Mouse (Mus musculus) liver, embryonic 14.5 days (tissue): ENCODE measurements at regions not wholly inside any gene's neighbourhood (a gene's known extent, or its start where the extent isn't known, plus 50 kb on each side); places are given as distances from the start of the nearest gene placed in this dataset.

ENCODE experiments used
- CTCF ChIP-seq: IDR thresholded peaks from 2 replicates; pipeline ENCODE4 v1.5.1; 2016; ENCODE audit warnings: antibody characterized with exemption, low read depth, control low read depth
- EP300 ChIP-seq: IDR thresholded peaks from 2 replicates; pipeline ENCODE4 v1.6.1; 2016; ENCODE audit warnings: antibody characterized with exemption, low read depth

GRCm38 (mm10) chr4:124075551-124075950 is 157.7 kb upstream of the 4930535I16Rik start:
- TF ChIP-seq EP300, result no peak
- no peak for TF ChIP-seq CTCF
